Mouse (Mus musculus) liver (tissue): ENCODE measurements around the gene Gm21103.
"Not testable (repeated sequence)": the region's sequence is repeated elsewhere in the genome, so short reads cannot be mapped to it uniquely, and the experiment has no call there.

ENCODE experiments used
- DNase-seq: peaks from one replicate; pipeline ENCODE4 v3.0.0-alpha.2; 2020; ENCODE audit warnings: mixed read lengths

The Gm21103 gene

GRCm38 (mm10) chr14:6304743-6305142 is at the start of gene Gm21103:
Gene Gm21103, minus strand, starts transcription at chr14:6304843.
- not testable (repeated sequence) for DNase-seq

DNA sequence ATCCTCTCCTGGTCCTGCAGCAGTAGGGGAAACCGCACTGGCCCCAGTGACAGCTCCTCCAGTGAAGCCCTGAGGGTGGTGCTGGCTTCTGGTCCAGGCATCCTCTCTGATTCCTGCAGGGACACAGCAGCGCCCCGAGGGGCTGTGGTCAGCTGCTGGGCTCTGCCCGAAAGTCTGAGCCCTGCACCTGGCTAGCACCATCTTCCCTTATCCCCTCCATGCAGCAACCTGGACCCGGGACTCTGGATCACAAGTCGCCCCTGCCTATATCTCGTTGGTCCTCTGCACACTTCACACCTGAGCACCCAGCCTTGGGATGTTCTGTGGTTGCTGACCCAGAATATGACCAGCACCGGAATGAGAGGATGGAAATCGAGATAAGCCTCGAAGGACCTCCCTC is 38.9 kb upstream of the Gm21103 start, which contains the start of gene Gm3618:
Gm3618 (minus strand) TSS at position 101 of the 400 bp plus-strand sequence.
- DNase-seq: not testable (repeated sequence)

- peak; percentile 22 for DNase-seq
Measured at GRCm38 (mm10) chr14:6286931-6287715, 17.5 kb downstream of the Gm21103 start, which contains the start of gene Gm3411. Gene Gm3411, minus strand, starts transcription at chr14:6287250.
